ENCODE assay signal across 8 mouse cellular contexts in genomic region chr7:16629598-16630296, GRCm38 (mm10). TPM values are rescaled to one million over a fixed set of nuclear protein-coding genes. Genes with fewer than 3 reads are reported as not detected.
DNase-seq lines count a peak whose midpoint lies in the region.
"Had no signal": no experiment of that assay in that cellular context is flagged by ENCODE, and none has a peak within 500 bp of the region (broad histone marks: within the 10 kb centered on the region; RNA-seq: fewer than 3 reads in every experiment).

No protein-coding gene starts in this region.

- DNase-seq in ovary, postnatal 14 days (ENCODE audit: low spot score) = peak; percentile 36
- DNase-seq in ovary, postnatal 36 days (ENCODE audit: low spot score) = no peak
- DNase-seq in adrenal gland, postnatal 25 days = peak; percentile 8
- DNase-seq in embryonic facial prominence, embryonic 10.5 days (ENCODE audit: low spot score) = peak; percentile 63
- DNase-seq in kidney, adult 9 months = peak; percentile 65
- peak; percentile 51 for DNase-seq in lung, postnatal 25 days (ENCODE audit: low spot score)
- peak; percentile 28 to 44 for DNase-seq in spleen, postnatal 10 days (ENCODE audit: low spot score in 2 of 2)

- H3K36me3 ChIP-seq in embryonic facial prominence, embryonic 10.5 days (replicated peaks) = no peaks in the 10 kb centered on the region
- H3K36me3 ChIP-seq: neural tube, embryonic 12.5 days had no signal

- H3K27me3 ChIP-seq in embryonic facial prominence, embryonic 10.5 days (replicated peaks; ENCODE audit: low read depth, poor library complexity, severe bottlenecking) = no peaks in the 10 kb centered on the region
- H3K27me3 ChIP-seq: neural tube, embryonic 12.5 days had no signal

- WGBS in embryonic facial prominence, embryonic 10.5 days = 19% methylated on average over 10 of the region's 10 CpGs

- H3K4me3 ChIP-seq in embryonic facial prominence, embryonic 10.5 days = no peak overlapping the region
- H3K4me3 ChIP-seq: neural tube, embryonic 12.5 days had no signal

- no peaks in the 10 kb centered on the region; the same call in 1 of the 2 replicates for H3K4me1 ChIP-seq in embryonic facial prominence, embryonic 10.5 days
- H3K4me1 ChIP-seq: neural tube, embryonic 12.5 days had no signal

- H3K9me3 ChIP-seq in embryonic facial prominence, embryonic 10.5 days = no peaks in the 10 kb centered on the region

- H3K27ac ChIP-seq in embryonic facial prominence, embryonic 10.5 days (replicated peaks) = no peak overlapping the region
- H3K27ac ChIP-seq: neural tube, embryonic 12.5 days had no signal

RNA-seq across cellular contexts. Expression of gene Arhgap35, which starts 15.0 kb away (rescaled TPM):
- 74.8 and 76.1 TPM in 2 replicates for total RNA-seq in adrenal gland, postnatal 25 days (2021)
- 32.4 and 32.6 TPM in 2 replicates for polyA plus RNA-seq in embryonic facial prominence, embryonic 10.5 days (2016; fragmentation: Nextera tagmentation; extraction: Ambion mirVana)

RNA-seq across cellular contexts. Expression of gene Ceacam15, which starts 45.8 kb away (rescaled TPM):
- not detected in 2 replicates for total RNA-seq in adrenal gland, postnatal 25 days (2021)
- polyA plus RNA-seq in embryonic facial prominence, embryonic 10.5 days (2016; fragmentation: Nextera tagmentation; extraction: Ambion mirVana) = not detected in 2 replicates
- polyA plus RNA-seq: neural tube, embryonic 12.5 days had no signal
